Mouse (Mus musculus) heart, embryonic 12.5 days (tissue): ENCODE data around the gene Raver2. TPM values are rescaled to one million over a fixed set of nuclear protein-coding genes. Genes with fewer than 3 reads are reported as not detected.
A peak's percentile ranks its signal among the peaks of the same experiment; 100 is the strongest.

Source experiments
- ATAC-seq: fragments of 200-750 bp; cut with Nextera tagmentation; 2 replicates; pipeline ENCODE4 v1.8.0; 2017; ENCODE audit warnings: moderate TSS enrichment, moderate library complexity; ENCODE audit not compliant: insufficient number of reproducible peaks, low FRiP score
- H3K27ac ChIP-seq: fragments of 300-500 bp; sonication (generic); 2 replicates; pipeline ENCODE4 v1.5.1; 2016; ENCODE audit warnings: mild to moderate bottlenecking, moderate library complexity; ENCODE audit not compliant: poor library complexity, severe bottlenecking
- H3K27me3 ChIP-seq: fragments of 300-500 bp; sonication (generic); replicated peaks from 2 replicates; pipeline ENCODE4 v1.6.1; 2016; ENCODE audit warnings: mild to moderate bottlenecking, moderate library complexity
- H3K36me3 ChIP-seq: fragments of 300-500 bp; sonication (generic); 2 replicates; pipeline ENCODE4 v1.6.1; 2016; ENCODE audit warnings: mild to moderate bottlenecking, moderate library complexity
- H3K4me1 ChIP-seq: fragments of 300-500 bp; sonication (generic); replicated peaks from 2 replicates; pipeline ENCODE4 v1.6.1; 2016; ENCODE audit warnings: mild to moderate bottlenecking
- H3K4me2 ChIP-seq: fragments of 300-500 bp; sonication (generic); 2 replicates; pipeline ENCODE4 v1.6.1; 2016; ENCODE audit warnings: mild to moderate bottlenecking, moderate library complexity
- H3K4me3 ChIP-seq: fragments of 300-500 bp; sonication (generic); 2 replicates; pipeline ENCODE4 v1.5.1; 2016; ENCODE audit warnings: mild to moderate bottlenecking
- H3K9ac ChIP-seq: fragments of 300-500 bp; sonication (generic); 2 replicates; pipeline ENCODE4 v1.6.1; 2016; ENCODE audit warnings: mild to moderate bottlenecking, moderate library complexity
- H3K9me3 ChIP-seq: fragments of 300-500 bp; sonication (generic); replicated peaks from 2 replicates; pipeline ENCODE4 v1.6.1; 2016; ENCODE audit warnings: mild to moderate bottlenecking, moderate library complexity
- WGBS: fragments of 180-500 bp; shearing (Covaris S2); methylation state at CpG from one replicate; pipeline ENCODE4 v1.1.7; 2016; 5-methylcytosine and 5-hydroxymethylcytosine counted together
- polyA plus RNA-seq: library from polyadenylated mRNA; unstranded; fragments of >200 nt; fragmentation: Nextera tagmentation; extraction: Ambion mirVana; gene quantifications from 2 replicates; pipeline ENCODE4 v1.2.1, GENCODE M21; 2016

Raver2 gene
- polyA plus RNA-seq, 1 experiment from 2014 or later = 5.4 TPM

- no peaks in the 10 kb centered on the region for H3K27me3 ChIP-seq
- no peak for ATAC-seq
- no peak overlapping the region for H3K9ac ChIP-seq
- no peak overlapping the region for H3K4me2 ChIP-seq
- H3K27ac ChIP-seq = no peak overlapping the region
- WGBS = 84% methylated on average over 10 of the region's 10 CpGs
- H3K4me1 ChIP-seq = peaks cover 28% of the 10 kb centered on the region
- no peaks in the 10 kb centered on the region for H3K9me3 ChIP-seq
- H3K4me3 ChIP-seq = no peak overlapping the region
- peaks cover 44% of the 10 kb centered on the region for H3K36me3 ChIP-seq
Observed at GRCm38 (mm10) chr4:101174916-101175625, 106.3 kb downstream of the Raver2 start.

GRCm38 (mm10) chr4:101176123-101176522, 107.3 kb downstream of the Raver2 start:
- Histone ChIP-seq H3K4me3 (no peak overlapping the region), H3K9me3 (no peaks in the 10 kb centered on the region), H3K4me1 (peaks cover 37% of the 10 kb centered on the region), H3K27ac (no peak overlapping the region), H3K27me3 (no peaks in the 10 kb centered on the region), H3K4me2 (no peak overlapping the region), H3K36me3 (peaks cover 34% of the 10 kb centered on the region), H3K9ac (no peak overlapping the region)
- WGBS = 14% methylated on average over 6 of the region's 6 CpGs
- ATAC-seq = peak; percentile 69

GRCm38 (mm10) chr4:101177796-101178195, 109.0 kb downstream of the Raver2 start:
- Histone ChIP-seq H3K4me1 (peaks cover 43% of the 10 kb centered on the region), H3K36me3 (peaks cover 44% of the 10 kb centered on the region), H3K4me3 (no peak overlapping the region), H3K27ac (no peak overlapping the region), H3K27me3 (no peaks in the 10 kb centered on the region), H3K9me3 (no peaks in the 10 kb centered on the region), H3K4me2 (no peak overlapping the region), H3K9ac (no peak overlapping the region)
- ATAC-seq = no peak
- 76% methylated on average over 3 of the region's 3 CpGs for WGBS

- Histone ChIP-seq H3K4me3 (no peak overlapping the region), H3K27me3 (no peaks in the 10 kb centered on the region), H3K9me3 (no peaks in the 10 kb centered on the region), H3K9ac (no peak overlapping the region), H3K36me3 (peaks cover 45% of the 10 kb centered on the region), H3K4me1 (peaks cover 52% of the 10 kb centered on the region), H3K27ac (no peak overlapping the region), H3K4me2 (no peak overlapping the region)
- 56% methylated on average over 5 of the region's 5 CpGs for WGBS
- no peak for ATAC-seq
Observed at GRCm38 (mm10) chr4:101179076-101179475, 110.3 kb downstream of the Raver2 start.

GRCm38 (mm10) chr4:101179836-101180235, 111.1 kb downstream of the Raver2 start:
- Histone ChIP-seq H3K27ac (peak overlapping the region; percentile 40), H3K36me3 (peaks cover 41% of the 10 kb centered on the region)
- 17% methylated on average over 6 of the region's 6 CpGs for WGBS

GRCm38 (mm10) chr4:101180681-101181080, 111.9 kb downstream of the Raver2 start:
- Histone ChIP-seq H3K9me3 (no peaks in the 10 kb centered on the region), H3K4me3 (no peak overlapping the region), H3K4me2 (no peak overlapping the region), H3K27me3 (no peaks in the 10 kb centered on the region), H3K36me3 (peaks cover 39% of the 10 kb centered on the region), H3K9ac (no peak overlapping the region), H3K27ac (no peak overlapping the region), H3K4me1 (peaks cover 51% of the 10 kb centered on the region)
- WGBS = 64% methylated on average over 5 of the region's 5 CpGs
- no peak for ATAC-seq

More at GRCm38 (mm10) chr4:101179836-101180235, 111.1 kb downstream of the Raver2 start:
- H3K4me1 ChIP-seq = peaks cover 54% of the 10 kb centered on the region
- no peaks in the 10 kb centered on the region for H3K9me3 ChIP-seq
- H3K9ac ChIP-seq = no peak overlapping the region
- H3K27me3 ChIP-seq = no peaks in the 10 kb centered on the region
- no peak for ATAC-seq
- H3K4me2 ChIP-seq = peak overlapping the region; percentile 3; the same call in 1 of the 2 replicates
- no peak overlapping the region for H3K4me3 ChIP-seq

GRCm38 (mm10) chr4:101182603-101183011, 113.8 kb downstream of the Raver2 start:
- ATAC-seq = 0 out of 2 replicates have a peak, but pooled peaks have one; percentile 48
- 45% methylated on average over 9 of the region's 9 CpGs for WGBS
- Histone ChIP-seq H3K9me3 (no peaks in the 10 kb centered on the region), H3K4me2 (no peak overlapping the region), H3K27me3 (no peaks in the 10 kb centered on the region), H3K27ac (peak overlapping the region; percentile 32; the same call in 1 of the 2 replicates), H3K4me1 (peaks cover 40% of the 10 kb centered on the region), H3K9ac (no peak overlapping the region), H3K4me3 (no peak overlapping the region), H3K36me3 (peaks cover 53% of the 10 kb centered on the region)

GRCm38 (mm10) chr4:101185216-101185615, 116.4 kb downstream of the Raver2 start:
- Histone ChIP-seq H3K9me3 (no peaks in the 10 kb centered on the region), H3K27me3 (no peaks in the 10 kb centered on the region), H3K4me2 (no peak overlapping the region), H3K9ac (no peak overlapping the region), H3K4me3 (no peak overlapping the region), H3K36me3 (peaks cover 55% of the 10 kb centered on the region), H3K27ac (no peak overlapping the region), H3K4me1 (peaks cover 25% of the 10 kb centered on the region)
- 70% methylated on average over 3 of the region's 3 CpGs for WGBS
- ATAC-seq = no peak

- Histone ChIP-seq H3K4me2 (no peak overlapping the region), H3K9me3 (no peaks in the 10 kb centered on the region), H3K36me3 (peaks cover 64% of the 10 kb centered on the region), H3K27ac (no peak overlapping the region), H3K27me3 (no peaks in the 10 kb centered on the region), H3K4me3 (no peak overlapping the region), H3K9ac (no peak overlapping the region), H3K4me1 (peaks cover 16% of the 10 kb centered on the region)
- 82% methylated on average over 5 of the region's 5 CpGs for WGBS
- ATAC-seq = no peak
Observed at GRCm38 (mm10) chr4:101186591-101186990, 117.8 kb downstream of the Raver2 start.

GRCm38 (mm10) chr4:101187381-101187780, 118.6 kb downstream of the Raver2 start:
- no peaks in the 10 kb centered on the region for H3K9me3 ChIP-seq
- H3K9ac ChIP-seq = no peak overlapping the region
- no peak overlapping the region for H3K4me2 ChIP-seq
- H3K4me1 ChIP-seq = peaks cover 18% of the 10 kb centered on the region
- no peaks in the 10 kb centered on the region for H3K27me3 ChIP-seq
- no peak for ATAC-seq
- WGBS = 85% methylated on average over 4 of the region's 4 CpGs
- H3K36me3 ChIP-seq = peaks cover 57% of the 10 kb centered on the region
- no peak overlapping the region for H3K4me3 ChIP-seq
- H3K27ac ChIP-seq = no peak overlapping the region

- WGBS = 78% methylated on average over 5 of the region's 5 CpGs
Observed at GRCm38 (mm10) chr4:101192241-101192976, 123.6 kb downstream of the Raver2 start.

More at GRCm38 (mm10) chr4:101192241-101192976, 123.6 kb downstream of the Raver2 start:
- Histone ChIP-seq H3K36me3 (peaks cover 26% of the 10 kb centered on the region), H3K9ac (no peak overlapping the region), H3K27me3 (no peaks in the 10 kb centered on the region), H3K4me1 (peaks cover 14% of the 10 kb centered on the region), H3K9me3 (no peaks in the 10 kb centered on the region), H3K4me2 (no peak overlapping the region), H3K27ac (no peak overlapping the region), H3K4me3 (no peak overlapping the region)
- ATAC-seq = no peak
